Mouse (Mus musculus) cerebellum, adult 8-10 months (tissue): Measurements from ENCODE around the gene Rtl6.

Experiments used
- DNase-seq: peaks from one replicate; pipeline ENCODE4 v3.0.0; 2022

Rtl6 gene

DNA sequence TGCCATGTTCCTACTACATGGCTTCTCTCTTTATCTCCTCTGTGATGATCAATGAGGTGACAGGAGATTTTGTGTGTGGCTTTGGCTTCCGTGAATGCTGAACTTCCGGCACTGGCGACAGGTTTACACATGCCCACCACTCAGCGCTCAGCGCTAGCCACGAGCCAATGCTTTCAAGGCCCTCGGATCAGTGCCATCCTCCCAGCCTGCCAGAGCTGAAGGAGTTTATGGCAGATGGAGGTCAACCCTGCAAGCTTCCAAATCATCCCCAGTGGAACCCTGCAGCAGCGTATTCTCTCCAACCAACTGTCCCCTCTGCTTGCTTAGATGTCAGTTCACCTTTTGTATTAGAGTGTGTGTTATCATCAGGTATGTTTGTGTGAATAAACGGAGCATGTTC, 21.0 kb downstream of the Rtl6 start:
- DNase-seq = no peak

DNA sequence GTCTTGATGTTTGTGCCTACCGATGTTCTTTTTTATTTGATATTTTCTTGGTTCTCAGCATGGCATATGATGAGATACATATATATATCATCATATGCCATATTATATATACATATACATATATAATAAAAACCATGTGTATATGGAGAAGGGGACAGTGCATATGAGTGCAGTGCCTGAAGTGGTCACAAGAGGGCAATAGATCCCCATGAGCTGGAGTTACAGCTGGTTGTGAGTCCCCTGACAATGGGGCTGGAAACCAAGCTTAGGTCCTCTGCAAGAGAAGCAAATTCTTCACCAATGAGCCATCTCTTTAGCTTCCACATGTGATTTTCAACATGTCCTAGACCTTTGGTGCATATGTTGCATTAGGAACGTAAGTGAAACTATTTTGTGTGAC, 21.7 kb downstream of the Rtl6 start:
- no peak for DNase-seq

DNA sequence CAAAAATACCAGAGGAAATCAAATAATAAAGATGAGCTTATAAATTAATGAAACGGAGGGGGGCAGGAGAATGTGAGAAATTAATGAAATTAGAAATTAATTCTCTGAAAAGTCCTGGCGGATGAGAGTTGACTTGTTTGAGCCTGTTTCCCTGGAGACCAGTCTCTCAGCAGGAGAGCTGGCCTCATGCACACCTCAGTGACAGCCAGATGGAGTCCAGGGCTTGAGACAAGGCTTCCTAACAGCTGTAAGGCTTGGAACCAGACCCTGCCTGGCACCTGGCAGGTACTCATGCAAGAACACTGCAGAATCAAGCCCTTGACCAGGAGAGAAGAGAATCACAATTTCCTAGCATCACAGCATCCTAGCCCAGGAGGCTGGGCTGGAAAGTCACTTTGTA, 25.4 kb downstream of the Rtl6 start:
- no peak for DNase-seq

DNA sequence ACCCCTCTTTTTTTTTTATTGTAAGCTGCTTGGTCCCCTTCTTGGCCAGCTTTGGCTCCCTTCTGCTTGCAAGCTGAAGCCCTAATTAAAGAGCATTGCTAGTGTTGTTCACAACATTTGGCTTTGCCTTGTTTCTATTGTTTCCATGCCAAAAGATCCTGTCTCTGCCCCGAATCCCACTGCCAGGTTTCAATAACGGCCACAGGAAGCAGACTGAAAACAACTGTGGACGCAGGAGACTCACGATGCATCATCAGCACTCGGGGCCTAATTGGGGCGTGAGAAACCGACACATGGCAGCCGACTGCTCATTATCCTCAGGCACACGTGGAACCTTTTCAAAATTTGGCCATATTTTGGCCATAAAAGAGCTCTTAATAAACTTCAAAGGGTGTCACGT, 26.1 kb downstream of the Rtl6 start:
- no peak for DNase-seq

DNA sequence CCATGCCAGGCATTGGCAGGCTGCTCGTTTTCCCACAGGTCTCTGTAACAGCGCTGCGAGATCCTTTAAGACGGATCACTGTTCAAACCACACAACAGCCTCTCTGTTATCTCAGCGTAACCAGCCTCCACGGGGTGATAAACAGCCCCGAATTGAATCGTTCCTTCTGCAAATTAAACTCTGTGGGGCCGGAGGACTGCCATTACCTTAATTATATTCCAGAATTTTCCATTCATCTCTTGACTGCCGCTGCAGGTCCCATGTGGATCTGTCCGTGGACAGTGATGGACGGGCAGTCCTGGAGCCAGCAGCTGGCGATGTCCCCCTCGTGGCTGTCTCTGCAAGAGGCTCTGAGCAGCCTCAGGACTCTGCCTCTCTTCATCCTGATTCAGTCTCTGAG, 30.7 kb downstream of the Rtl6 start:
- no peak for DNase-seq

- no peak for DNase-seq
Measured at GRCm38 (mm10) chr15:84525222-84525883, 32.3 kb downstream of the Rtl6 start.

GRCm38 (mm10) chr15:84522953-84523689, 34.5 kb downstream of the Rtl6 start:
- no peak for DNase-seq

DNA sequence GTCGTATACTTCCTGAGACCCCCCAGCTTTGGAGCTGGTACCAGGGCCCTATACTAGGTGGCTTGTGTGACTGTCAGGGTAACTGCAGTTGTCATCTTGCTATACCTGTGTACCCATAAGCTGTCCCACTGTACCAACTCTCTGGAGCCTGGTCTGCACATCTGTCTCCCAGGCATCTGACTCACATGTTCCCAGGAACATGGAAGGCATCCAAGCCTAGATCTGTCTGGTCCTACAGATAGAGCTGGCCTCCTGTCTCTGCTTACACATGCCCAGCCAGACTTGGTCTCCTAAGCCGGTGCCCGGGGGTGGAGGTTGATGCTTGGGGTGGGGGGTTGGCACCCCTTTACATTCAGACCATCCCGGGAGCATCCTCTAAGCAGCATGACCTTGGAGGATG, 36.1 kb downstream of the Rtl6 start:
- DNase-seq = no peak

- no peak for DNase-seq
Measured at GRCm38 (mm10) chr15:84518540-84518939, 39.1 kb downstream of the Rtl6 start.

DNA sequence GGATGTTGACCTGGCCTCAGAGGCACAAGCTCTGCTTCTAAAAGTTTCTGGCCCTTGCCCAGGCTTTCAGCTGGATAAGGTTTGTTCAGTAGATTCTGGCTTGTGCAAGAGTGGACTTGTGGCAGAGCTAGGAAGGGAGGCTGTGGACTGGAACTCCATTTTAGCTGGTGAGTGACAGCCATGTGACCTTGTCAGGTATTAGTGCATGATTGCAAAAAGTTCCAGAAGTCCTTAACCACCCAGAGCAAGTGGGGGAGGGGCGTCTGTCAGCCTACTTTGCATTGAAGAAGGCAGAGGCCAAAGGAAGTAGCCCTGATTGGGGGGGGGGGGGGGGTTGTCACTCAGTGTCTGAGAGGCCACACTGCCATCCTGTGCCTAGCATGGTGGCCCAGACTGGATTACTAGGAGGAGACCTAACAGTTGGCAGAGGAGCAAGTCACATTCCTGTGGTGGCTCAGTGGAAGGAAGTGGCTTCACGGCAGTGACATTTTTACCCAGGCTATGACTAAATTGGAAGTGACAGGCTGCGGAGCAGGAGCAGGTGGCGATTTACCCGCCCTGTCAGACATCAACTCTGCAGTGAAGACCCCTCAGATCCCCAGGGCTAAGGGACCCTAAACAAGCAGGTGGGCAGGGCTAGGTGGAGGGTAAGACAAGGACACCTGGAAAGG, 44.9 kb downstream of the Rtl6 start:
- no peak for DNase-seq

DNA sequence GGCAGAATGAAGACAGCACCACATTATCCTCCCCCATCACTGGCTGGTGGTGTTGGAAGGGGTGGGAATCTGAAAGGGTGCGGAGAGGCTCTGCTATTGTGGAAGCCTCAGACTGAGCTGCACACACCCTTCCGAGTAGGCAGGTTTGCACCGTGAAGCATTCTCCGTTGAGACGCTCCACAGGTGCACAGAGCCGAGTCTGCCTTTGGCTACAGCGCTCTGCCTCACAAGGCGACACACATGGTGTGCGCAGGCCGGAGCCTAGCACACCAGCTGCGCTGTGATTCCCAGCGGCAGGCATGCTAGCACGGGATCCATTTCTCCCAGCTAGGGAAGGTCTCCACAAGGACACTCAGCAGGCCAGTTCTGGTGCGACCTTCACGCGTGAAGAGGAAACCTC, 47.6 kb downstream of the Rtl6 start:
- DNase-seq = no peak

DNA sequence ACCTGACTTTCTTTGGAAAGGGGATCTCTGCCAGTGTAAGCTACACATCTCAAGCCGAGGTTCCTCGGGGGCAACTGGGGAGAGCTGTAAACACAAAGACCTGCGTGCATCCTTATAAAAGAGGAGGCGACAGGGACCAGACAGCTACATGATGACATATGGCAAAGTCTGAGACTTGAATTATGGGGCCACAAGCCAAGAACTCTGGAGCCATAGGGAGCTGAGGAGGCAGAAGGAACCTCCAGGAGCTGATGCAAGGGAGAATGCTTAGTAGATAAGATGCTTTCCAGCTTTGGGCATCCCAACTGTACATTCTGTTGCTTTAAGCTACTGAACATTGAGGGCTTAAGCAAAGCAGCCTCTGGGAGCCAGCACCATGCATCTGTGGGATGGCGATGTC, 48.5 kb downstream of the Rtl6 start:
- DNase-seq = no peak

DNA sequence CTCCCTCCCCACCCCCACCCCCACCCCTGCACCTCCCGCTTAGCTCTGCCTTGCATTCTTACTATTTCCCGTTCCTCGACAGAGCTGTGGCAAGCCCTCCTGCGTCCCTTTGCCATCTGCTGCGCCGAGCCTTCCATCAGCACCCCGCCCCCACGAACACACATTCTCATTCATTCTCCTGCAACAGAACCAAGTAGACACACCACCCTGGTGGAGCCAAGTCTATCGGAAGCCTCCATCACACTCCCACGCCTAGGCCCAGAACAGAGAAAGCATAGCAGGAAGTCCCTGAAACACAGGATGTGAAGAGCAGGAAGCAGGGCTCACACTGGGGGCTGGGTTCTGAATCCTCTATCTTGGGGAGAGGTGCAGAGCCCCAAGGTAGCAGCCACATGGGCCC, 51.6 kb downstream of the Rtl6 start:
- DNase-seq = no peak

GRCm38 (mm10) chr15:84504895-84505294, 52.7 kb downstream of the Rtl6 start:
- no peak for DNase-seq
